Mouse (Mus musculus) Muller cell, postnatal 12 days (primary cell): ENCODE results near the gene Supt6.
A peak's percentile ranks its signal among the peaks of the same experiment; 100 is the strongest.
"Not testable (repeated sequence)": the region's sequence is repeated elsewhere in the genome, so short reads cannot be mapped to it uniquely, and the experiment has no call there.

Experiments
- DNase-seq: peaks from one replicate; pipeline ENCODE4 v3.0.0-alpha.2; 2015; ENCODE audit errors: inconsistent ontology term

Gene Supt6

GRCm38 (mm10) chr11:78223586-78223985 lies 22.2 kb downstream of the Supt6 start:
- DNase-seq: no peak

- no peak for DNase-seq
These were observed 30.0 kb downstream of the Supt6 start for GRCm38 (mm10) chr11:78215709-78216317.

DNA sequence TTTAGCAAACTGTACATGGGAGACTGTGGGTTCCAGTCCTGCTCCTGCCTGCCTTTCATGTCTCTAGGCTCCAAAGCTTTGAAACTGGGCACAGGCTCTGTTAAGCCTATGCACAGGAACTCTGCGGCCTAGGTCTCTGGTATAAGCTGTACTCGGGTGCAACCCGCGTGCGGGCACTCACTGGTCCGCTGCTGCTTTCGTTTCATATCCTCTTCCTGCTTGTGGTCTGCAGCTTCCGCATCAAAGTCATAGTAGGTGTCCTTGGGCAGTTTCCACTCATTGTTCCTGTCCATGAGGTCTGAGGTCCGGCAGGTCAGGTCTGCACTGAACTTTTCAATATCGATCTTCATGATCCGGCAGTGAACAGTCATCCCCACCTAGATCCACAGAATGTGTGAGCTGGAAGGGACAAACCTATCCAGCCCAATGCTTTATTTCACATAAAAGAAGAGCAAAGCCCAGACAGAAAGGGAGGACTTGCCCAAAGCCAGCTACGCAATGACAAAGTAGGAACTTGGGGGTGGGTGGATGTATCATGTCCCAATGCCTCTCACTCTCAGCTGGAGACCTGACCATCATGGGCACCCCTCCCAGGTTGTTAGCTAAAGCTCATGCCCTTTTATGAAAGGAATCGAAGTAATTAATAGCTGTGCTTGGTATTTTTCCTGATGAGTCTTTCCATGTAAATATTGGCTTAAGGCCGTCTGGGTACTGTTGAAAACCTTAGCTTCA lies 32.5 kb downstream of the Supt6 start:
- DNase-seq: no peak

GRCm38 (mm10) chr11:78211513-78211912 lies 34.3 kb downstream of the Supt6 start:
- no peak for DNase-seq

DNA sequence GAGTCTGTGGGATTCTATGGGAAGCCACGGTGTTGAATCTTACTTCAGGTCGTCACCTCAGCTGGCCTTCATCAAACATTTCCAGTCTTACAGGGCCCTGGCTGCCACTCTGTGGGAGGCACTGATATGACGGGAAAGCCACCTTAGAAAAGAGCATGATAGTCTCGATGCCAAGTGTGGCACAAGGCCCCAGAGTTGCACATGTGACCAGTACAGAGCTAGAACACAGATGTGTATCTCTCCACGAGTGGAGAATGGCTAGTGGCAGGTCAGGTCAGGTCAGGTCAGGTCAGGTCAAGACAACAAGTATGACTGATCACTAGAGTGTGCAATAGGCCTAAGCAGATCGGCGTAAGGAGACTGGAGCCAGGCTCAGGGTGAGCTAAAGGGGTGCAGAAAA lies 35.2 kb downstream of the Supt6 start:
- no peak for DNase-seq

DNA sequence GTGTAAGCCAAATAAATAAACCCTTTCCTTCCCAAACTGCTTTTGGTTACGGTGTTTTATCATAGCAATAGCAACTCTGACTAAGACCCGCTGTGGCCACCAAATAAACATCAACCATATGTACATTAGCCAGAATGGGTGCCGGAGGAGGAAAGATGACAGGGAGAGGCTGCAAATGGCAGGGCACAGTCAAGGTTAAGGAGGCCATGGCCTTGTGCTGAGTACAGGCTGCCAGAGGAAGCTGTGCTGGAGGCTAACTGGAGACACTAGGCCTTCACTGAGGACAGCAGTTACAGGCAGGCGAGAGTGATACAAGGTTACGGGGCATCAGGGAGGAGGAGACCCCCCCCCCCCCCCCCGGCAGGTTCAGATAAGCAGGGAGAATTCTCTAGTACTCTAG lies 35.9 kb downstream of the Supt6 start:
- DNase-seq: no peak

GRCm38 (mm10) chr11:78207190-78207589 lies 38.6 kb downstream of the Supt6 start:
- no peak for DNase-seq

DNA sequence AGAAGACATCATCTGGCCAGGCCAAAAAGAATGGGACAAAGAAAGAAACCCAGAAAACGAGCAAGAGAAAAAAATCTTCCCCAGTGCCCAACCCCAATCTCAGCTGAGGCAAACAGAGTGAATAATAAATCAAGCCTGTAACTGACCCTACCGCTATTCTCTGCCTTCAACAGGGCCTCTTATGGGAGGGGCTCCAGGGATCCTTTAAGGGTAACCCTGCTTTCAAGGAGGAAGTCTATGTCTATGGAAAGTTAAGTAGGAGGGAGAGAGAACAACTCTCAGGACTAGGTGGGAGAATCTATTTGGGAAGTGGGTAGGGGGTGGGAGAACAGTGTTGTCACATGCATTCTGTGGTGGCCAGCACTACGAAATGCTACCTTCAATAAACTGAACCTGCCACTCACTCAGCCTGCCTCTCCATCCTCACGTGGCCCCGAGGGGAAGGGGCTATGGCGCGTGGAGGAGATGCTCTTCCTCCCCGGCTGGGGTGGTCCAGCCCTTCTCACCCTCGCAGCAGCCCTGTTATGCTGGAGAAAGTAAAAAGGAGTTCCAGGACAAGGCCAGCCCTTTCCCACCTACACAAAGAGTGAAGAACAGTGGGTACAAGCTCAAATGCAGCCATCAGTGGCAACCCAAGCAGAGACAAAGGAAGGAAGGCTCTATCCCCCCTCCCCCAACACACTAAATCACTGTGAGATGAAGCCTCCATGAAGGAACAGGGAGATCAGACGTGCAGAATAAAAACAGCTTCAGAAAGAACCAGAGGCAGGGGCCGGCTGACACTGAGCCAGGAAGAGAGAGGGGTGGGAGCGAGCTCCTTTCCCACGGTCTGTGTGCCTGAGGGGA lies 40.2 kb downstream of the Supt6 start:
- DNase-seq: no peak

- DNase-seq: no peak
These were observed 41.5 kb downstream of the Supt6 start for GRCm38 (mm10) chr11:78204287-78204686.

DNA sequence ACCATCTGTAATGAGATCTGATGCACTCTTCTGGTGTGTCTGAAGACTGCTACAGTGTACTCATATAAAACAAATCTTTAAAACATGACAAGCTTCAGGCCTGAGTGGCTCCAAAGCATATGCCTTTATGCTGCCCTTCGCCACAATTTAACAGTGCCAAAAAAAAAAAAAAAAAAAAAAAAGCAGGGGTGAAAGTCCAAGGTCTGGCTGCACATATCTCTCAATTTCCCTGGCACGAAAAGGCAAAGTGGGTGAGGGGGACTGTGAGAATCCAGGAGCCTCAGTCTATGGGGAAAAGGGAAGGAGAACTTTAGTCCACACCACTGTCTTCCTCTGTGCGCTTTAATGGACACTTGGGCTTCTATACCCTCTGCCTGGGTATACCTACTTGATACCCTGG lies 43.4 kb downstream of the Supt6 start:
- DNase-seq: no peak

DNA sequence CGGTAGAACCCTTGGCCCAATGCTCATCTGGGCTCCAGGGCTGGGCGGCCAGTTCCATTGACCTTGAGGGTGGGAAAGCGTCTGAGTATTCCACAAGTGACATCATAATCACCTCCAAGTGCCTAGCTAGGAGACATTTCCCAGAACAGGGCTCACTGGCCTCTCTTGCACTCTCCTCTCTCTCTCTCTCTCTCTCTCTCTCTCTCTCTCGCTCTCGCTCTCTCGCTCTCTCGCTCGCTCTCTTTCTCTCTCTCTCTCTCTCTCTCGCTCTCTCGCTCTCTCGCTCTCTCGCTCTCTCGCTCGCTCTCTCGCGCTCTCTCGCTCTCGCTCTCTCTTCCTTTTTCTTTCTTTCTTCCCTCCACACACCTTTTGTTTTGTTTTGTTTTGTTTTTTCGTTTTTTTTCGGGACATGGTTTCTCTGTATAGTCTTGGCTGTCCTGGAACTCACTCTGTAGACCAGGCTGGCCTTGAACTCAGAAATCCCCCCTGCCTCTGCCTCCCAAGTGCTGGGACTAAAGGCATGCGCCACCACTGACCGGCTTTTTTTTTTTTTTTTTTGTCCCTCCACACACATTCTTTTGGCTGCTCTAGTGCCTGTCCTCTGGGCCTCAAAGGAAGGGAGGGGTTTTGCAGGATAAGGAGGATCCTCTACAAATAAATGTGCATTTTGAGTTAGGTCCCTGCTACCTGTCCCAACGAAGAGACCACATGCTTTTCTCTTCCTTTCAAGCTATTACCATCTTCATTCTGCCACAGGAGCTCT lies 50.5 kb downstream of the Supt6 start:
- no peak for DNase-seq

- peak; percentile 68 for DNase-seq
These were observed 51.2 kb downstream of the Supt6 start for GRCm38 (mm10) chr11:78194411-78195100.

GRCm38 (mm10) chr11:78193113-78193512 lies 52.7 kb downstream of the Supt6 start, which contains the start of gene Proca1:
TSS of gene Proca1 (plus strand) at chr11:78193392.
- peak; percentile 26 for DNase-seq

- no peak for DNase-seq
These were observed 55.7 kb downstream of the Supt6 start for GRCm38 (mm10) chr11:78190041-78190440.

GRCm38 (mm10) chr11:78189234-78190040 lies 56.4 kb downstream of the Supt6 start:
- DNase-seq: peak; percentile 89

- peak; percentile 92 for DNase-seq
These were observed 57.2 kb downstream of the Supt6 start, which contains the start of gene Rab34 for GRCm38 (mm10) chr11:78188331-78189233. TSS of gene Rab34 (plus strand) at chr11:78188430.

DNA sequence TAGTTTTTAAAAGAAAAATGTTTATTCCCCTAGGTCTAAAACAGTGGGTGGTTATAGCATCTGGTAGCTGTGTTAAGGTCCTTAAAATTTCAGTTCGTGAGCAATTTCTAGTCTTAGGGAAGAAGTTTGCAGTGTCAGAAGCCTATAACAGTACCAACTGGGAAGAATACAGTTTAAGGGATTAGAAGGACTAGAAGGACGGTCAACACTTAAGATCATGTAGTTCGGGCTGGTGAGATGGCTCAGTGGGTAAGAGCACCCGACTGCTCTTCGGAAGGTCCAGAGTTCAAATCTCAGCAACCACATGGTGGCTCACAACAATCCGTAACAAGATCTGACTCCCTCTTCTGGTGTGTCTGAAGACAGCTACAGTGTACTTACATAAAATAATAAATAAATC lies 61.1 kb downstream of the Supt6 start:
- DNase-seq: not testable (repeated sequence)

GRCm38 (mm10) chr11:78183884-78184514 lies 61.8 kb downstream of the Supt6 start:
- DNase-seq: no peak
